Mouse (Mus musculus): ENCODE data around the gene Clmn. TPM values are rescaled to one million over a fixed set of nuclear protein-coding genes. Genes with fewer than 3 reads are reported as not detected.

Gene Clmn
- polyA plus RNA-seq, 1 experiment from 2014 or later = 1.2 TPM

GRCm38 (mm10) chr12:104715453-104715852 is 149.4 kb downstream of the Clmn start:
- WGBS = 78% methylated on average over 5 of the region's 5 CpGs
- H3K4me3 ChIP-seq = no peak overlapping the region

More at GRCm38 (mm10) chr12:104715453-104715852, 149.4 kb downstream of the Clmn start:
- H3K9ac ChIP-seq = no peak overlapping the region
- ATAC-seq (ENCODE audit: low read depth) = no peak
- H3K36me3 ChIP-seq = peaks cover 72% of the 10 kb centered on the region
- H3K4me2 ChIP-seq = no peak overlapping the region
- H3K9me3 ChIP-seq = no peaks in the 10 kb centered on the region
- no peaks in the 10 kb centered on the region for H3K27me3 ChIP-seq
- H3K4me1 ChIP-seq (replicated peaks) = 0 out of 2 replicates have a peak, but pooled peaks cover 10% of the 10 kb centered on the region
- no peak overlapping the region for H3K27ac ChIP-seq (replicated peaks)

Other genes starting within 250 kb of the Clmn start
- 48.2 and 53.0 TPM in 2 replicates for gene Dicer1, start 113.1 kb downstream of the Clmn start, polyA plus RNA-seq (2015; fragmentation: Nextera tagmentation; extraction: Ambion mirVana)
- gene Syne3, start 144.7 kb upstream of the Clmn start, polyA plus RNA-seq (2015; fragmentation: Nextera tagmentation; extraction: Ambion mirVana) = 0.28 and 0.32 TPM in 2 replicates
- gene Glrx5, start 167.6 kb upstream of the Clmn start, polyA plus RNA-seq (2015; fragmentation: Nextera tagmentation; extraction: Ambion mirVana) = 151 and 167 TPM in 2 replicates

Data from neural tube, embryonic 13.5 days (tissue).